Mouse (Mus musculus): ENCODE results near the gene Fbxl16.

Gene Fbxl16

DNA sequence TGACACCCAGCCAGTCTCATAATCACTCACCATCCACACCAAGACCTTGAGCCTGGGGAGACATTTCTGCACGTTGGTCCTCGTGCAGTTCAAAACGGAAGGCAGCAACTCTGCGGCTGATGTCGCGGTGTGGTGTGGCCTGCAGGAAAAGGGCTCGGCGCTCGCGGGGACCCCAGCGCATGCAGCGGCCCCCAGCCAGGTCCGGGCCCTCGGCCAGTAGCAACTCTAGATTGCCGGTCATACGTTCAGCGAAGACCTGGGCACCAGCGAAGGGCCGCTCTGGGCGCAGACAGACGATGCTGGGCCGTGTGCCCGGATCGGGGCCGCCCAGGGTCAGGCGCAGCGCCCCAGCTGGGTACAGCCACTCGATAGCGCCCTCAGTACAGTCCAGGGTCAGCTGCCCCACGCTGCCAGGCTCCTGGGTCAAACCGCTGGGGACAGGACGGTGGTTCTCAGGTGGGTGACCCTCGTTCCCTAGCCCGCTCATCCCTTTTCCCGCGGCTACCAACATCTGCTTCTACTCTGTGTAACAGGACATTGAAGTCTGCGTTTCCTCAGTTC is 12.6 kb upstream of the Fbxl16 start:
- DNase-seq: no peak

DNA sequence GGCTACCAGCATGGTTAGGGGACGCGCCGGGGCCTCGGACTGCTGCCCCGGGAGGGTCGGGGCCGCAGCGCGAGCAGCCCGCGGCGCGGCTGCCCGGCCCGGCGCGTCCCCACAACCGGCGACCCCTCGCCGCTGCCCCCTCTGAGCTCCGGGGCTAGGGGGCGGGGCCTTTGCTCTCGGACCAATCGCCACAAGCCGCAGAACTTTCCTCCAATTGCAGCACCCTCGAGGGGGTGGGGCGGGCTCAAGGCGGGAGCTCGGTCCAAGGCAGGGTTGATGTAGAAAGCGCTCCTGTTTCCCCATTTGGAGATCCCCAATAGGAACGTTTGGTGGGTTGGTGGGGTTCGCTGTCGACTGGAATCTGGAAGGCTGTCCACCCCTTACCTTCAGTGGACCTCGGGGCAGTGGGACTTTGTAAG is 11.9 kb upstream of the Fbxl16 start, which contains the start of gene Metrn:
Metrn (minus strand) TSS at position 186 of the 419 bp plus-strand sequence.
- DNase-seq: peak in 1 of 2 experiments; percentile 67

DNA sequence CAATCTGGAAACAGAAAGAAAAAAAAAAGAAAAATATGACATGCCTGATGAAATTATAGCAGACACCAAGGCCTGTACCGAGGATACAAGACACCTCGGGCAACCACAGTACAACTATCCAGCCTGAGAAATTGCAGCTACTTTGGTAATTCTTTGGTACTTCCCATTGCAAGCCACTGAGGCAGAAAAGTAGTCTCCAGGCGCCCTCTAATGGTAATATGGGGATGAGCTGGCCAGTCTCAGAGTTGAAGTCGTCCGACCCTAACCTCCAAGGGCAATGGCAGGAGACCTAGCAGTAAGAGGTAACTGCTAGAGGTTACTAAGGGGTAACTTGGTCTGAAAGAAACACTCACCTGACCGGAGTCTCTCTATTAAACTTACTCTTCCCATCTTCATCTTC is 7.9 kb upstream of the Fbxl16 start:
- DNase-seq: peak; percentile 64 to 77

DNA sequence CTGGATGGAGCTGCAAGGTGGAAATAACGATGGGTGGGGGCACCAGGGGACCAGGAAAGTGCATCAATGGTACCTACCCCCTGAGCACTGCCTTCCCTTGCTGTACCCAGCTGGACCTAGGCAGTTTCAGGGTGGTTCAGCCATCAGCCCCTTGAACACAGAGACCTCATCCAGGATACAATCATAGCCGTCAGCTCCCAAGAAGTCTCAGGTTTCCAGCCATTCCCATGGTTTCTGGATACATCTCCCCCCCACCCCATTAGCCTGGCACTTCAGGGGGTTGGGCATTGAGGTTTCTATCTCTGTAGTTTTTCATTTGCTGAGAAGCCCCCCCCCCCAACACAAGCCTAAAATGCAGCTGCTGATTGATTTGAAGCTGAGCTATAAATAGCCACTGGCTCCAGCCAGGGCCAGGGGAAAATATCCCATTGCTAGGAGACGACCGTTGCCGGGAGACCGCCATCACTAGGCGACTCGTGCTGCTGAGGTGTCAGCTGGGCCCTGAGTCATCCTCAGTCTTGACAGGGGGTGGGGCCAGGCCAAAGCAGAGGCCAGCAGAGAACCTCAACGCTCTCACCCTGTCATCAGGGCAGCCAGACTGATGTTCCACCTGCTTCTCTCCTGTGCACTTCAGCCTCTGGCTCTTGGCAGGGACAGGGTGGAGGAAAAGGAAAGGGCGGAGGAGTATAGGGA is 5.9 kb upstream of the Fbxl16 start:
- peak in 1 of 2 experiments; percentile 36 for DNase-seq

DNA sequence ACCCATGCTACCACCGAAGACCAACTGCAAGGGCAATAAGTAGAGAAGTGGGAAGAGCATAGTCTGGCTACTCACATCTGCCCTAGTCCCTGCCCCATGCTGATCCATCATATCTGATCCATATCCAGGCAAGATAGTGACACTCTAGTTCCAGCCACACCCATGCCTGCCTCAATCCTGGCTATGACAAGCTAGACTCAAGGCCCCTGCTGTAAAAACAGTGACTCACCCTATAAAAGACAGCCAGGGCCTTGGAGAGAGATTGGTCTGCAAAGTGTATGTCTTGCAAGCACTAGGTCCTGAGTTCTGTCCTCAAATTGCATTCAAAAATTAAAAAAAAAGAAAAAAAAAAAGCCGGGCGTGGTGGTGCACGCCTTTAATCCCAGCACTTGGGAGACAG is 2.4 kb upstream of the Fbxl16 start:
- peak in 1 of 2 experiments; percentile 1 for DNase-seq

DNA sequence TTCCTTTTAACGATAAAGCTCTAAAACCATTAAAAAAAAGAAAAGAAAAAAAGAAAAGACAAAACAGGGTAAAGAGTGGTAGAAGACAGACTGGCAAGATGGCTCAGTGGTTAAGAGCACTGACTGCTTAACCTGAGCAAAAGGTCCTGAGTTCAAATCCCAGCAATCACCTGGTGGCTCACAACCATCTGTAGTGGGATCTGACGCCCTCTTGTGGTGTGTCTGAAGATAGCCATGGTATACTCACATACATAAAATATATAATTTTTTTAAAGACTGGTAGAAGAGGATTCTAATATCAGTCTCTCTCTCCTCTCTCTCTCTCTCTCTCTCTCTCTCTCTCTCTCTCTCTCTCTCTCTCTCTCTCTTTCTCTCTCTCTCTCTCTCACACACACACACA is 1.4 kb upstream of the Fbxl16 start:
- DNase-seq: peak in 1 of 2 experiments; percentile 9

DNA sequence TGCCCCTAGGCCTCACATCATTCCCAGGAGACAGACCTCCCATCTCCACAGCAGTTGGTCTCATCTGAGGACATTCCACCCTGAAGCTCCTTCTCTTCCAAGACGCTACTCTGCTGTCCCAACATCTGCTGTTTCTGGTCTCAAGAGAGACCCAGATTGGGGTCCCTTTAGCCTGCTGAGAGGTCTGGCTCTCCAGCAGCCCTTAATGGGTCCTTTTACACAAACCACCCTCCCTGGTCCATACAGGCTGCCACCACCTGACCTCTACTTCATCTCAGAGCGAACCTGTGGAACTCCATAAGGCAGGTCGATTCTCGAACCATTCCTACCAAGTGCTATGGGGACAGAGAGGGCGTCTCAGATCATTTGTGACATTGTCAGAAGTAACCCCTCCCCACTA is 857 bp upstream of the Fbxl16 start:
- DNase-seq: peak in 1 of 2 experiments; percentile 10

DNA sequence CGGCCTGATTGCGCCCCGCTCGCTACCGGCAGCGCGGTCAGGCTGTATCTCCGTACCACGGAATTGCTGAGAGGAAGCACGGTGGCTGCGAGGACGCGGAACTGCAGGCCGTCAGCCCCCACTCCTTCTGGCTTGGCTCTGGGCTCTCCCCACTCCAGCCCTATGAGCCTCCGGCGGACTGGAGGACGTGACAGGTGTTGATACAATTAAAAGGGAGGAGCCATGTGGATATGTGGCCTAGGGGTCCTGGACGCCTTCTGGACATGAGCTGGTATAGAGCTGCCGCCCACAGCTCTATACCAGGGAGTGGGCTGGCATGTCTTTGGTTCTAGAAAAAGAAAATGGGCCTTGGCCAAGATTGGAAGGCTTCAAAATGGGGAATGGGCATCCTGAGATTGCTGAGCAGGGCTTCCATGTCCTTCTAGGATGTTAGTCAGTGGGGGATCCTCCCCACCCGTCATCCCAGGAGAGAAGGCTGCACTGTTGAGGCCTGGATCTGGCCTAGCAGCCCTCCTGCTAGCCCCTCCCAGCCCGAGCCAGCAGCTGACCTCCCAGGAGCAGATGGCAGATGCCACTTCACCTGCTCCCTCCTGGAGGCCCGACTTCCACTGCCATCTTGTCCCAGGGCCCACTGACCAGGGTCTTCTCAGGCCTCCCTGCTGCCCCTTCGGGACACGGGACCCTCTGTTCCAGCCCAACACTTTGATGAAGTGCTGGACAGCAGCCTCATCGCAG is 888 bp downstream of the Fbxl16 start:
- DNase-seq: peak; percentile 68 to 77

DNA sequence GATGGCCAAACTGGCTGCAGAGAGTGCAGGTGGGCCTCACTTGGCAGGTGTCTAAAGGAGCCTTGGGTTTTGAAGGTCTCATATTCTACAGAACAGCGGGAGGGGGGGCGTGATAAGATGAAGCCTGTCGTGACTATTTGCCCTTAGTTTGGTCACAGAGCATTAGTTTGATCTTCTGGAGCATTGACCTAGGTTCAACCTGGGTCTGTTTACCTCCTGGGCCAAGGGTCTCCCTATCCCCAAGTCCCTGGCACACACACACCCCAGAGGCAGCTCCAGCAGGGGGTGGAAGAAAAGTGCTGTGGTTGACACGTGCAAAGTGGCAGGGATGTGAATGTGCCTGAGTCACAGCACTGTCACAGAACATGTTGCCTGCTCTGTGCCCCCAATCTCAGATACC is 2.0 kb downstream of the Fbxl16 start:
- peak in 1 of 2 experiments; percentile 10 for DNase-seq

DNA sequence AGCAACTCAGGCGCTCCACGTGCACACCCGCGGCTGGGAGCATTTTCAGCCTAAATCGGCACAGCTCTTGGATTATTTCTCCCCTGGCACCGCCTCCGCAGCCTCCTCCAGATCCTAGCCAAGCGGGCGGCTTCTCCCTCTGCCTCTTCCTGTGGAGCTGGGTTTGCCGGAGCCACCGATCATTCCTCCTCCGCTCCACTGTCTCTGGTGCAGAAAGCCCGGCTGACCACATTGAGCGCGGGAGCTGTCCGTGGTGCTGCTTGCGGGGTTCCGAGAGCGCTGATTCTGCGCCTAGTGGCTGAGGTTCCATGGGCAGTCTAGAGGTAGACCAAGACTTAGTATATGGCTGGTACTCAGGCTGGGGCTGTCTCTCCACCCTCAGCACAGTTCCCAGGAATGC is 4.6 kb downstream of the Fbxl16 start:
- peak; percentile 69 to 70 for DNase-seq

DNA sequence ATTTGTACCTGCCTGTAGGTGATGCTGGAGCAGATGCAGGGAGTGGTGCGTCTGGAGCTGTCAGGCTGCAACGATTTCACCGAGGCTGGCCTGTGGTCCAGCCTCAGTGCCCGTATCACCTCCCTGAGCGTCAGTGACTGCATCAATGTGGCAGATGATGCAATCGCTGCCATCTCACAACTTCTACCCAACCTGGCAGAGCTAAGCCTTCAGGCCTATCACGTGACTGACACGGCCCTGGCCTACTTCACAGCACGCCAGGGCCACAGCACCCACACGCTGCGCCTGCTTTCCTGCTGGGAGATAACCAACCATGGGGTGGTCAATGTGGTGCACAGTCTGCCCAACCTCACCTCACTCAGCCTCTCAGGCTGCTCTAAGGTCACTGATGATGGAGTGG is 8.8 kb downstream of the Fbxl16 start:
- DNase-seq: no peak

DNA sequence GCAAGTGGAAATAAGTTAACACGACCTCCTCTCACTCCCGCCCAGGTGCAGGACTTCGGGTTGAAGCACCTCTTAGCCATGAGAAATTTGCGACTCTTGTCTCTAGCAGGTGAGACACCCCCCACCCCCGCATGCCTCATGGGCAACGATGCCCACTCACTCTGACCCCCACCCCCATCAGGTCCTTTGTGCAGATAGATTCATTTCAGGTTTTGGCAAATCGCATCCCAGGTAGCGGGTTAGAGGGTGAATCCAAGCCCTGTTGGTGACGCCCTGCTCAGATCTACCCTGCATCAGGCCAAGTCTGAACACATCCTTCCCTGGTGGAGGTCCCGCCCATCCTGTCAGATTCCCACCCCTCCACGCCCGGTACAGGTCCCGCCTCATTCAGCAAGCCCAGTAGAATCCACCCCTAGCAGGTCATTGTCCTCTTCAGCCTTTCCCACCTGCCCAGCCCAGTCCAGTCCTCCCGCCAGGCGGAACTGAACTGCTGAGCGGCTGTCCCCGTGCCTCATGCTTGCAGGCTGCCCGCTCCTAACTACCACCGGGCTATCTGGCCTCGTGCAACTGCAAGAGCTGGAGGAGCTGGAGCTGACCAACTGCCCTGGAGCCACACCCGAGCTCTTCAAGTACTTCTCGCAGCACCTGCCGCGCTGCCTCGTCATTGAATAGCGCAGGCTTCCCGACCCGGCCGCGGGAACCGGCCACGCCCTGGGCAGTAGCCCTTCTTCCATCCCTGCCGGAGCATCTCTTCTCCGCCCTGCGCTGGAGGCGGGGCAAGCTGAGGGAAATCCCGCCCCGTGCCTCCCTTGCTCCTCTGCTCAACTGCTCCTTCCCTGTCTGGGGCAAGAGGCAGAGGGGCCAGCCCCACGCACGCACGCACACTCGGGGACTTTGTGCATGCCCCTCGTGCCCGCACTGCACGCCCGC is 10.2 kb downstream of the Fbxl16 start:
- DNase-seq: no peak

DNA sequence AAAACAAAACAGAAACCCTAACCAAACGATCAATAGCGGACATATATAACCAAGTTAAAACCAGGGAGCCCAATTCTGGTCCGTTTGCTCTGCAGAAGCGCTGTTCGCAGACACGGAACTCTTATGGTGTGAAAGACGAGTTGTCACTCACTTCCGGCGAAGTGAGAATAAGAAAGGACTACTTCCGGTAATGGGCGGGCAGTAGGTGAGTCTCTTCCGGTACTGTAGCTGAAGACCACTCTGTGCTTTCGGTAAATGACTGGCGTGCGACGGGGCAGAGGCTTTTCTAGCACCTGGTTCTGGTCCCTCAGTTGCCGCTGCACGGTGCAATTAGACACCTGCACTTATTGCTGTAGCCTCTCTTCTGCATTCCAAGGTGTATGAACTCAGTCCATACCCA is 14.6 kb downstream of the Fbxl16 start, which contains the start of gene Wdr24:
Wdr24 (plus strand) TSS at position 176 of the 400 bp plus-strand sequence.
- DNase-seq: peak; percentile 70 to 86

DNA sequence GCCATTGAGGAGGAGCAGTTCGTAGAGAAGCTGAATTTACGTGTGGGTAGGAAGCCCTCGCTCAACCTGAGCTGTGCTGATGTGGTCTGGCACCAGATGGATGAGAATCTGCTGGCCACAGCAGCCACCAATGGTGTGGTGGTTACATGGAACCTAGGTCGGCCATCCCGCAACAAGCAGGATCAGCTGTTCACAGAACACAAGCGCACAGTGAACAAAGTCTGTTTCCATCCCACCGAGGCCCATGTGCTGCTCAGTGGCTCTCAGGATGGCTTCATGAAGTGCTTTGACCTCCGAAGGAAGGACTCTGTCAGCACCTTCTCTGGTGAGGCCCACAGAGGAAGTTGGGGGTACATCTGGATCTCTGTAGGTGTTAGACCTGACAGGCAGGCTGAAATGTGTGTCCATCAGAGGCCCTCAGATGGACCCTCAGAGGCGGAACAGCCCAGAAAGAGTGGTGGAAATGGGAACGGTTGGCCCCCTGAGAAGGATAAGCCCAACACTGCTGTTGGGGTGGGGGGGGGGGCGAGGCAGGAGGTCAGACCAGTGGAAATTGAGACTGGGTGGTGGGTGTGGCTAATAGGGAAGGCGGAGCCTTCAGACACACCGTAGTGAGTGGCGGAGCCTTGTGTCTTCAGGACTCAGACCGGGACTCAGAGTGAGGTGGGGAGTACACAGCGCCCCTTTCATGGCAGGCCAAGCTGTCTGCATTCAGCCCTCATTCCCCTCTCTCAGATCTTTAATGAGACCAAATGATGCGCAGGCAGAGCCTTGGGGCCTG is 15.7 kb downstream of the Fbxl16 start:
- DNase-seq: no peak

DNA sequence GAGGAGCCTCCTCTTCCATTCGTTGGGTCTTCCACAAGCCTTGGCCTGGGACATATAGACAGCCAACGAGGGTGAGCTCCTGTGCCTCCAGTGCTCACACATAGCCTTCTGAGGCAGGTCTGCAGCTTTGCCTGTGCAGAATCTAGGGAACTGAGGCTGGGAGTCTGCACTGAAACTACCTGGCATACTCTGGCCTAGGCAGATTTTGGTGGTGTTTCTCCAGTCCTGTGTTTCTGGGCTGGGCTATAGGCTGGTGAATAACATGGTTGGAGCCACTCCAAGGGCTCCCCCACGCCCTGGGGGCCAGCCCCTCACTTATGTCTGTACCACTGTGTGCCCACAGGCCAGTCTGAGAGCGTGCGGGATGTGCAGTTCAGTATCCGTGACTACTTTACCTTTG is 16.4 kb downstream of the Fbxl16 start:
- DNase-seq: no peak

DNA sequence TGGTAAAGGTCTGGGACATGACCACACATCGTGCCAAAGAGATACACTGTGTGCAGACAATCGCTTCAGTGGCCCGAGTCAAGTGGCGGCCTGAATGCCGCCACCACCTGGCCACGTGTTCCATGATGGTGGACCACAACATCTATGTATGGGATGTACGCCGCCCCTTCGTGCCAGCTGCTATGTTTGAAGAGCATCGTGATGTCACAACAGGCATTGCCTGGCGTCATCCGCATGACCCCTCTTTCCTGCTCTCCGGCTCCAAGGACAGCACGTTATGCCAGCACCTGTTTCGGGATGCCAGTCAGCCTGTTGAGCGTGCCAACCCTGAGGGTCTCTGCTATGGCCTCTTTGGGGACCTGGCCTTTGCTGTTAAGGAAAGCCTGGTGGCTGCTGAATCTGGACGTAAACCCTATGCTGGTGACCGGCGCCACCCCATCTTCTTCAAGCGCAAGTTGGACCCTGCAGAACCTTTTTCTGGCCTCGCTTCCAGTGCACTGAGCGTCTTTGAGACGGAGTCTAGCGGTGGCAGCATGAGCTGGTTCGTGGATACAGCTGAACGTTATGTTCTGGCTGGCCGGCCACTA is 17.2 kb downstream of the Fbxl16 start:
- DNase-seq: no peak

DNA sequence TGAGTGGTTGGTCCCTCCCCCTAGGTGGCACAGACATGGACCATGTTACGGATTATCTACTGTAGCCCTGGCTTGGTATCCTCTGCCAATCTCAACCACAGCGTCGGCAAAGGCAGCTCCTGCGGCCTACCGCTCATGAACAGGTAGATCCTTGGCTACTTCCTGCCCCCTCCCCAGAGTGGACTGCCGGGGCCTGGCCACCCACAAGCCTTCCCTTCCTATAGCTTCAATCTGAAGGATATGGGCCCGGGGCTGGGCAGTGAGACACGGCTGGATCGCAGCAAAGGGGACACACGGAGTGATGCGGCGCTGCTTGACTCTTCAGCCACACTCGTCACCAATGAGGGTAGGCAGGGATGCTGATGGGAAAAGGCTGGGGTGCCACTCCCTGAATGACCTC is 18.1 kb downstream of the Fbxl16 start:
- no peak for DNase-seq

DNA sequence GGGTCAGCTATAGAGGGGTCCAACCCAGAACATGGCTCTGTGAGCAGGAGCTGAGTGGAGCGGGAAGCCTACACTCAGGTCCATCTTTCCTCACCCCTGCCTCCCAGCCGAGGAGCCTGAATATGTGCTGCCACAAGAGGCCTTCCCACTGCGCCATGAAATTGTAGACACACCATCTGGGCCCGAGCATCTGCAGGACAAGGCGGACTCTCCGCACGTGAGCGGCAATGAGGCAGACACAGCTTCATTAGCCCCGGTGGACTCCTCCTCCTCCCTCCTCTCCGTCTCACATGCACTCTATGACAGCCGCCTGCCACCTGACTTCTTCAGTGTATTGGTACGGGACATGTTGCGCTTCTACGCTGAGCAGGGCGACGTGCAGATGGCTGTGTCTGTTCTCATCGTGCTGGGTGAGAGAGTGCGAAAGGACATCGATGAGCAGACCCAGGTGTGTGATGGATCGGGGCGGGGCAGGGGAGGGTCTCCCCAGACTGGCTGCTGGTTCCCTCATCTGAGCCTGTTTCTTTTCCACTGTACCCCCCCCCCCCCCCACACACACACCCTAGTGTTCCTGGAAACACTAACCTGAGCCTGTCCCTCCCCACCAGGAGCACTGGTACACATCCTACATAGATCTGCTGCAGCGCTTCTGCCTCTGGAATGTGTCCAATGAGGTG is 18.8 kb downstream of the Fbxl16 start:
- DNase-seq: no peak

DNA sequence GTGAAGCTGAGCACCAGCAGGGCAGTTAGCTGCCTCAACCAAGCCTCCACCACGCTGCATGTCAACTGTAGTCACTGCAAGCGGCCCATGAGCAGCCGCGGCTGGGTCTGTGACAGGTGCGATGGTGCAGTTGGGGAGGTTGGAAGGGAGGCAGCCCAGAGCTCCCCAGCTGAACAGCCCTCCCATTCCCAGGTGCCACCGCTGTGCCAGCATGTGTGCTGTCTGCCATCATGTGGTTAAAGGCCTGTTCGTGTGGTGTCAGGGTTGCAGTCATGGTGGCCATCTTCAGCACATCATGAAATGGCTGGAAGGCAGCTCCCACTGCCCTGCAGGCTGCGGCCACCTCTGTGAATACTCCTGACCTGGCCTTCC is 19.3 kb downstream of the Fbxl16 start:
- no peak for DNase-seq

DNA sequence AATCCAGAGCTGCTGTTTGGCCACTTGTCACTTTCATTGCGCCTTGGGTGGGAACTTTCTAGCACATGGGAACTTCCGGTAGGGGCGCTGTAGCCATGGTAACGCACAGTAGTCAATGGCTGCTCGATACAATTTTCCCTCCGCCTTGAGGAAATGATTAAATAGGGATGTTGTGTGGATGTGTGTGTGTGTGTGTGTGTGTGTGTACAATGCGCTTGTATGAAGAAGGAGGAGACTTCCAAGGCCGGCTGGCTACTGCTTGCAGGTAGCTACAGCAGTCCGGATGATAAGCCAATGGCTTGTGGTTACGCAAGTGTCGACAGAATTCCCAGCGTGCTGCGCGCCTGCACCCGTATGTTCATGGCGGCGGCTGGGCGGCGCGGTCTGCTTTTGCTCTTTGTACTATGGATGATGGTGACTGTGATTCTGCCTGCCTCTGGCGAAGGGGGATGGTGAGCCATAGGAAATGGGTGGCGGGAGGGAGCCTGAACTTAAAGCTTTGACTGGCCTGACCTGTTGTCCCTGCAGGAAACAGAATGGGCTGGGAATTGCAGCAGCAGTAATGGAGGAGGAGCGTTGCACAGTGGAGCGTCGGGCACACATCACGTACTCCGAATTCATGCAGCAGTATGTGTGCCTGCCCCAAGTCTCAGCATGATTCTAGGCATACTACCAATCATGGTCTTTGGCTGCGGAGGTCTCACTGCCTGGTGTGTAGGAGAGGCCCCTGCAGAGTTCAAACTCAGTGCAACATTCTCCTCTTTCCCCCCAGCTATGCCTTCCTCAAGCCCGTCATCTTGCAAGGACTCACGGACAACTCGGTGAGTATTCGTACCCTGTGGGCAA is 20.1 kb downstream of the Fbxl16 start, which contains the start of gene Jmjd8:
Jmjd8 (plus strand) TSS at position 156 of the 846 bp plus-strand sequence.
- peak; percentile 84 to 86 for DNase-seq

All from cerebellum, postnatal 36 days (tissue).